Comparison of ENCODE assay signal across 8 mouse cellular contexts in the genomic region with DNA sequence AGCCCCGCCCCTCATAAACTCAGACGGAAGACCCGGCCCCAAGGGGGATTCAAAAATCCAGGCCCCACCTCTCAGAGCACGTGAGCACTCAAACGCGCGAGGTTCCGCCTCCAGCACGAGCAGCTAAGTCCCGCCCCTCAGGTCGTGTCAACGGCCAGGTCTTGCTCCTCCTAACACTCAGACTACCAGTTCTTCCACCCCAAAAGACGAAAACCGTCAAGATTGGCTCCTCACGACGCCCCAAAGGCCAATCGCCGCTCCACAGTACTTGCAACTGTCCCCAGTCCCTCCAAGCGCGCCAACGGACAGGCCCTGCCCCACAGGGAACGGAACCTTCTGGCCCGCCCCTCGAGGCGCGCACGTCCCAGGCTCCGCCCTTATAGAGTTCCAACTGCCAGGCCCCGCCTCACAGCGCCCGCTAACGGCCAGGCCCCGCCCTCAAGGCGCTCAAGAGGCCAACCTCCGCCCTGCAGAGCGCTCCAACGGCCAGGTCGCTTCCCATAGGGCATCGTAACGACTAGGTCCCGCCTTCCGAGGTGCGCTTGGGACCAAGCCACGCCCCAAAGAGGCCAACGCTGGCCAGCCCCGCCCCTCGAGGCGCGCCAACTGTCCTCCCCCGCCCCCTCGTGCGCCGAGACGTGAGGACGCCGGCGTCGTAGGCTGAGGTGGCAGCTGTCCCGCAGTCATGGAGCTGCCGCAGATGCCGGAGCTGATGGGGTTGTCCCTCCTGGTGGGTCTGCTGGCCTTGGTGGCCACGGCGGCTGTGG. TPM values are rescaled to one million over a fixed set of nuclear protein-coding genes. Genes with fewer than 3 reads are reported as not detected.
DNase-seq lines count a peak whose midpoint lies in the region; ATAC-seq lines count a peak whose summit lies in the region.

A gene (plus strand): TSS at position 605 of the 767 bp plus-strand sequence.

- H3K4me2 ChIP-seq in heart, embryonic 13.5 days, result peak within 1 kb of the TSS; percentile 73
- H3K4me2 ChIP-seq in liver, embryonic 12.5 days, result peak within 1 kb of the TSS; percentile 77
- H3K4me2 ChIP-seq in stomach, embryonic 15.5 days, result peak within 1 kb of the TSS; percentile 86

- ATAC-seq in heart, embryonic 13.5 days (ENCODE audit: extremely low read depth, insufficient number of reproducible peaks, low FRiP score, low TSS enrichment), result peak; percentile 99
- peak; percentile 97 for ATAC-seq in liver, embryonic 12.5 days
- peak; percentile 98 for ATAC-seq in stomach, embryonic 15.5 days (ENCODE audit: insufficient read depth, low FRiP score, low read depth)

- H3K27ac ChIP-seq in brown adipose tissue, adult 24 weeks (replicated peaks; ENCODE audit: low read depth, low read length), result peak within 1 kb of the TSS; percentile 94
- H3K27ac ChIP-seq in heart, embryonic 13.5 days (replicated peaks), result peak within 1 kb of the TSS; percentile 94
- H3K27ac ChIP-seq in liver, embryonic 12.5 days, result peak within 1 kb of the TSS; percentile 95
- H3K27ac ChIP-seq in stomach, embryonic 15.5 days, result peak within 1 kb of the TSS; percentile 97

- H3K9me3 ChIP-seq in heart, embryonic 13.5 days, result no peaks in the 10 kb centered on the region
- no peaks in the 10 kb centered on the region for H3K9me3 ChIP-seq in liver, embryonic 12.5 days (replicated peaks)
- no peaks in the 10 kb centered on the region for H3K9me3 ChIP-seq in stomach, embryonic 15.5 days

- peak within 1 kb of the TSS; percentile 76 for H3K4me3 ChIP-seq in brown adipose tissue, adult 24 weeks (ENCODE audit: insufficient read depth, low read depth, low read length)
- peak within 1 kb of the TSS; percentile 78 for H3K4me3 ChIP-seq in heart, embryonic 13.5 days
- H3K4me3 ChIP-seq in liver, embryonic 12.5 days, result peak within 1 kb of the TSS; percentile 90
- H3K4me3 ChIP-seq in stomach, embryonic 15.5 days (replicated peaks), result peak within 1 kb of the TSS; percentile 85

- DNase-seq in CD4-positive, CD25-positive, alpha-beta regulatory T cell, adult 2 months (ENCODE audit: low read depth, low spot score), result peak; percentile 100
- DNase-seq in fat pad, adult 2 months (ENCODE audit: extremely low read depth, low read depth, low spot score), result peak; percentile 91
- DNase-seq in kidney, postnatal 10 days, result peak; percentile 100
- DNase-seq in natural killer cell, adult 2 months (ENCODE audit: low spot score in 2 of 2), result peak; percentile 99

- peaks cover 23% of the 10 kb centered on the region for H3K36me3 ChIP-seq in heart, embryonic 13.5 days
- H3K36me3 ChIP-seq in liver, embryonic 12.5 days, result peaks cover 24% of the 10 kb centered on the region
- H3K36me3 ChIP-seq in stomach, embryonic 15.5 days, result peaks cover 12% of the 10 kb centered on the region

- under 1% methylated on average over 63 of the region's 63 CpGs for WGBS in heart, embryonic 13.5 days
- 2% methylated on average over 62 of the region's 63 CpGs for WGBS in liver, embryonic 12.5 days (ENCODE audit: insufficient replicate concordance)
- 0% methylated on average over 63 of the region's 63 CpGs for WGBS in stomach, embryonic 15.5 days

- H3K9ac ChIP-seq in heart, embryonic 13.5 days, result peak within 1 kb of the TSS; percentile 87
- H3K9ac ChIP-seq in liver, embryonic 12.5 days, result peak within 1 kb of the TSS; percentile 91
- peak within 1 kb of the TSS; percentile 90 for H3K9ac ChIP-seq in stomach, embryonic 15.5 days

- H3K27me3 ChIP-seq in heart, embryonic 13.5 days (replicated peaks), result no peaks in the 10 kb centered on the region
- H3K27me3 ChIP-seq in liver, embryonic 12.5 days (replicated peaks), result no peaks in the 10 kb centered on the region
- H3K27me3 ChIP-seq in stomach, embryonic 15.5 days (replicated peaks), result no peaks in the 10 kb centered on the region

- no peaks in the 10 kb centered on the region; the same call in 1 of the 2 replicates for H3K4me1 ChIP-seq in brown adipose tissue, adult 24 weeks (ENCODE audit: control insufficient read depth, insufficient read depth, insufficient read length, low read length)
- H3K4me1 ChIP-seq in heart, embryonic 13.5 days, result peaks cover 21% of the 10 kb centered on the region
- H3K4me1 ChIP-seq in liver, embryonic 12.5 days, result peaks cover 49% of the 10 kb centered on the region
- peaks cover 6% of the 10 kb centered on the region; the same call in 1 of the 2 replicates for H3K4me1 ChIP-seq in stomach, embryonic 15.5 days

RNA-seq across cellular contexts. Expression of the gene that starts here (rescaled TPM):
- polyA plus RNA-seq in brown adipose tissue, adult 24 weeks (2012; ENCODE audit: insufficient read depth, insufficient read length, missing spikeins), result 7.5 and 8.2 TPM in 2 replicates
- polyA plus RNA-seq in heart, embryonic 13.5 days (2015; fragmentation: Nextera tagmentation; extraction: Ambion mirVana), result 18.0 and 18.1 TPM in 2 replicates
- 17.1 and 18.9 TPM in 2 replicates for polyA plus RNA-seq in liver, embryonic 12.5 days (2016; fragmentation: Nextera tagmentation; extraction: Ambion mirVana)
- 20.9 and 27.0 TPM in 2 replicates for polyA plus RNA-seq in stomach, embryonic 15.5 days (2015; fragmentation: Nextera tagmentation; extraction: Ambion mirVana)

Comparison
In these comparisons a context has a peak if more than half of its experiments do, and no peak if none do; other contexts are left out.
1. Peak in every context shown above with its lines: DNase-seq, ATAC-seq, H3K4me3 ChIP-seq and H3K27ac ChIP-seq.